Mouse (Mus musculus): ENCODE data around the gene 2310011J03Rik. TPM values are rescaled to one million over a fixed set of nuclear protein-coding genes. Genes with fewer than 3 reads are reported as not detected.

Gene 2310011J03Rik
- total RNA-seq, 2 experiments from 2014 or later: 17.8 to 27.4 TPM

DNA sequence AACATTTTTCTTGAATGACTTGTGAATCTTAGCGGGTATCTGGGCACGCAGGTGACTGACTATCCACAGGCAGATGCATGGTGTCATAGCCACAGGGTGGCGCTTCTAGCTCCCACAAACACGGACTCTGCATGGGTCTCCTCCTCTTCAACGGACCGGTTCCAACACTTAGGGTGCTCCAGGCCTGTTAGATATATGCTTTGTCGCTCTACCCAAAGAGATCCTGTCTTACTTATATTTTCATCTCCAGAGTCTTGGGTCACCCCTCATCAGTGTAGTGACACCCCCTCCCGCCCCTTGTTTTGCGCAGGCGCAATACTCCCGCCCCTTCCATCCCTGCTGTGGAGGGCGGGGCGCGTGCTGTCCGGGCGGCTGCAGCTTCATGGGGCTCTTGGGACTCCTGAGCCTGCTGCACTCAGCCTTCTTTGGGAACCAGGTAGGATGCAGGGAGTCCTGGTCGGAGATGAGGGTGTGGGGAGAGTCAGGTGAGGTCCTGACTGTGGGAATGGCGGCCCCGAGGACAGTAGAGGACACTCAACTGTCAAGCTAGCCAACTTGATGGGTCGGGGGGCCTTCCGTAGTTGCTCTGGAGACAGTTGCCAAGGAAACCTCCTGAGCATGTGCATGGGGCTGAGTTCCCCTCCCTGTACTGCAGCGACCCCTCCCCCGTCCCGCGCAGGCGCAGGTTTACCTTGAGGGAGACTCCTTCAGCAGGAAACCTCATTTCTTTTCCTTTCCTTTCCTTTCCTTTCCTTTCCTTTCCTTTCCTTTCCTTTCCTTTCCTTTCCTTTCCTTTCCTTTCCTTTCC lies 24.5 kb downstream of the 2310011J03Rik start, which contains the start of gene Apc2:
TSS of gene Apc2 (plus strand) at position 360 of the 808 bp plus-strand sequence.
- peak; percentile 50 for ATAC-seq (ENCODE audit: poor library complexity, severe bottlenecking)

DNA sequence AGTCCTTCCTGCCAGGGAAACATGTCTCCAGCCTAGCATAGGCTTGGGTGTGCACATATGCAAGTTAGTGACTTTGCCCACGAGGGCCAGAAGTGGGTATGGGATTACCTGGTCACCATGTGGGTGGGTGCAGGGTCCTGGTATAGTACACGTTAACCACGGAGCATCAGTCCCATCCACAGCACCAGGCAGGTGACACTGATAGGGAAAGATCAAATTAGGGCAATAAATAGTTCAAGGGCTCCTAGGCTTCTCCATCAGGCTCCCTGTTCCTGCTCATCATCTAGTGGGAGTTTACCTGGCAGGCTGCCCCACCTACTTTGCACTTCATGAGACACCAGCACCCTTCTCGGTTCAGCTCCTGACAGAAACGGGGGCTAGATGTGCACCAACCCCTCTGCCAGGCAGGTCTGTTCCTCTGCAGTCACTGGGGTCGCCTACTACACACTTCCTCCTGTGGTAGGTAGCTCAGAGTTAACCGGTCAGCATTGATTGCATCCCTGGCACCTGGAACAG lies 25.5 kb downstream of the 2310011J03Rik start:
- ATAC-seq (ENCODE audit: poor library complexity, severe bottlenecking): no peak

DNA sequence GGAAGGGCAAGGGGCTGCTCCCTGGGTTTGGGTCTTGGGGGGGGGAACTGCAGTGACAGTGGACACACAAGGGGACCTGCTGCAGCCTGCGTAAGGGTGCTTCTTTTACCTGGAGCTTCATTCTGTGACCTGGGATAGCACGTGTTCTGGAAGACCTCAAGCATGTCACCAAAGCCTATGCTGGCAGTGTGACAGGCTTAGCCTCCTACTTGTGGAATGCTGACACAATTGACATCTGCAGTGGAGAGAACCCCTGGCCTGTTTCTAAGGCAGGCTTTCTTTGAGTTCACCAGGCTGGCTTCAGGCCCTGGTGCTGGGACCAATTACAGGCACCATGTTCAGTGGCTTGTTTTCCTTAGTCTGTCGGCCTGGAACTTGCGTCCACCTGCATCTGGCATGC lies 26.0 kb downstream of the 2310011J03Rik start:
- ATAC-seq (ENCODE audit: poor library complexity, severe bottlenecking): no peak

DNA sequence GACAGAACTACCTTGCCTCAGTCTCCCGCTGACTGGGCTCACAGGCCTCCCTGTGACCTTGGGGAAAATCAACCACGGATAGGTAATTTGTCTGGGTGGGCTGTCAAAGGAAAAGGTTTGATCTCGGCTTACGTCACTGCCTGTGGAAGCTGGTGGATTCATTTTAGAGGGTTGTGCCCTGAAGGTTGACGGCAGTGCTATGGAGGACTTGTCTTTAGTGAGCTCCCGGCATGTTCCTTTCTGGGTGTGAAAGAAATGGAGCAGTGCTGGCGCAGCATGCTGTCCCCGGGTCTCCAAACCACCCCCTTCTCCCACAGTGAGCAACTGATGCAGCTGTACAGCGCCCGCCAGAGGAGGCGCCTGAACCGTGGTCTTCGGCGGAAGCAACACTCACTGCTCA lies 27.0 kb downstream of the 2310011J03Rik start:
- no peak for ATAC-seq (ENCODE audit: poor library complexity, severe bottlenecking)

DNA sequence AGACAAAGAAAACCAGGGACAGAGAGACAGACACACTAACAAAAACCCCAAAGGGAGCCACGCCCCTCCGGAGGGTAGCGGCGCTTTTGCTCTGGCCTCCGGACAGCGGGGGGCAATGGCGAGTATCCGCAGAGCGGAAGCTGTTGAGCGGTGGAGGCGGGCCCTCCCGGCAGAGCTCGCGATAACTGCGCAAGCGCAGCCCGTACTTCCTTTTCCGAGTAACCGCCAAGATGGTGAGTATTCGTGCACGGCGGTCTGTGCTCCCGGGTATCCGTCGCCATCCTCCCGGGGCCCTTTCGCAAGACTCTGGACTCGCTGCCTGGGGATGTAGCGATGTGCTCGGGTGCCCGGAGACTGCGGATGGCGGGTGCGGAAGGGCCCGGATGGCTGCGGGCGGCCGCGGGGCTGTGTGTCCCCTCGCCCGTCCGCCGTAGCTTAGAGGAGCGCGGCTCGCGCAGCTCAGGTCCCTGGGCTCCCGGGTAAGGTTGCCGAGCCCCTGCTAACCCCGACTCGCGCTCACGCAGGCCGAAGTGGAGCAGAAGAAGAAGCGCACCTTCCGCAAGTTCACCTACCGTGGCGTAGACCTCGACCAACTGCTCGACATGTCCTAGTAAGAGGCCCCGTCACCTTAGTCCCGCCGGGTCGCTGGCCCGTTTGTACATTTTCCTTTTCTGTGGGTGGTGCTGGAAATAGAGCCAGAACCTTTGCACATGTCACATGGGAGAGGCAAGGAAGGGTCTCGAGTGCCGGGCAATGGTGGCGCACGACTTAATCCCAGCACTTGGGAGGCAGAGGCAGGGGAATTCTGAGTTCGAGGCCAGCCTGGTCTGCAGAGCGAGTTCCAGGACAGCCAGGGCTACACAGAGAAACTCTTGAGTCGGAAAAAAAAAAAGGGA lies 27.8 kb downstream of the 2310011J03Rik start, which contains the start of gene Rps15:
TSS of gene Rps15 (plus strand) at position 203 of the 896 bp plus-strand sequence.
- ATAC-seq (ENCODE audit: poor library complexity, severe bottlenecking): peak; percentile 94

DNA sequence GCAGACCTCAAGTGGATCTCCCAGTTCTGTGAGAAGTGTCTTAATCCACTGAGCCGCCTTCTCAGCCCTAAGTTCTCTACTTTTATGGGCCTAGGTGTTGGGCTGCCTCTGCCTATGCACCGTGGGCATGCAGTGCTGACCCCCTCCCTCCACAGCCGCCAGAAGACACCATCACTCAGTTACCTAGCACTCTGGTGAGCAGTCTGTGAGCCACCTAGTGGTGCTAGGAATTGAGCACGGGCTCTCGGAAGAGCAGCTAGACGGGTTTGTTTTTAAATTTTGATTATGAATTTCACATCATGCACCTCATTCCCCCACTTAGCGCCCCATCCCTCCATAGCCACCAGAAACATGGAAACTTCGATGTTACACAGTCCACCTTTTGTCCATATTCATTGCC lies 31.7 kb downstream of the 2310011J03Rik start:
- ATAC-seq (ENCODE audit: poor library complexity, severe bottlenecking): no peak

DNA sequence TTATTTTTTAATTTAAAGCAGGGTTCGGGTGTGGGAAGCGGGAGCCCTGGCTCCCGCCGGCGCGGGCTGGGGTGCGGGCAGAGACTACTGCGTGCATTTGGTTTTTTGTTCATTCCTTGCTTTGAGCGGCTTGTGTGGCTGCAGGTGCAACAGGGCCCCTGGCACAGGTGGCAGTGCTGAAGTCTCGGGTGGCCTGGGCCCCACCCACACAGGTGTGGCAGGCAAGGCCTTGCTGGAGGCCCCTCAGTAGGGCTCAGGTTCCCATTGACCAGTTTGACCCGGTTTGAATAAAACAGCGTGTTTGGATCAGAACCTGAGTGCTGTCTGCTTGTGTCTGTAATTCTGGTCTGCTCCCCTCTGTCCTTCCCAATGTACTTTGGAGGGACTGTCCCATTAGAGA lies 32.2 kb downstream of the 2310011J03Rik start:
- no peak for ATAC-seq (ENCODE audit: poor library complexity, severe bottlenecking)

DNA sequence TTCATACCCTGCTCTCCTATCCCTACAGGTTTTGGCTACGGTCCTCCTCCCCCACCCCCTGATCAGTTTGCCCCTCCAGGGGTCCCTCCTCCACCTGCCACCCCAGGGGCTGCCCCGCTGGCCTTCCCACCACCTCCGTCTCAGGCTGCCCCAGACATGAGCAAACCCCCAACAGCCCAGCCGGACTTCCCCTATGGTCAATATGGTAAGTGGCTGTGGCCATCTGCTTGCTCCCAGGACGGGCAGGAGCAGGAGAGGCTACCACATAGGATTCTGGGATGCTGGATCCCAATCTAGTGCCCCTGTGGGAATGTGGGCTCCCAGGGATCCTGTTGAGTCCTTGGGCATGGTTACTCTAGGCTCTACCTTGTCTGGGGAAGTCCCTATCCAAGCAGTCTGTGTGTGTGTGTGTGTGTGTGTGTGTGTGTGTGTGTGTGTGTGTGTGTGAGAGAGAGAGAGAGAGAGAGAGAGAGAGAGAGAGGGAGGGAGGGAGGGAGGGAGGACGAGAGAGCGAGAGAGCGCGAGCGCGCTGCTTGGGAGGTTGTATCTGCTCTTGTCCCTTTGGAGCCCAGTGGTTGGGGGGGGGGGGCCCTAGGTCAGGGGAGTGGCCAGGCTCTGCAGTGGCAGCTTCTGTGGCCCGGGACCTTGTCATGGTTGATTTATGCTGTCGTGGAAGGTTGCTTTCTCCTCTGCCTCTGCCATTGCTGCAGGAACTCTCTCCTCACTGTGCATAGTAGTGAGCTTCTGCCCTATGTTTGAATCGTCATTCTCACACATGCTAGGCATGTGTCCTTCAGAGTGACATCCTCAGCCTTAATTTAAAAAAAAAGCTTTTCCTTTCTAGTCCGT lies 34.9 kb downstream of the 2310011J03Rik start:
- ATAC-seq (ENCODE audit: poor library complexity, severe bottlenecking): no peak

DNA sequence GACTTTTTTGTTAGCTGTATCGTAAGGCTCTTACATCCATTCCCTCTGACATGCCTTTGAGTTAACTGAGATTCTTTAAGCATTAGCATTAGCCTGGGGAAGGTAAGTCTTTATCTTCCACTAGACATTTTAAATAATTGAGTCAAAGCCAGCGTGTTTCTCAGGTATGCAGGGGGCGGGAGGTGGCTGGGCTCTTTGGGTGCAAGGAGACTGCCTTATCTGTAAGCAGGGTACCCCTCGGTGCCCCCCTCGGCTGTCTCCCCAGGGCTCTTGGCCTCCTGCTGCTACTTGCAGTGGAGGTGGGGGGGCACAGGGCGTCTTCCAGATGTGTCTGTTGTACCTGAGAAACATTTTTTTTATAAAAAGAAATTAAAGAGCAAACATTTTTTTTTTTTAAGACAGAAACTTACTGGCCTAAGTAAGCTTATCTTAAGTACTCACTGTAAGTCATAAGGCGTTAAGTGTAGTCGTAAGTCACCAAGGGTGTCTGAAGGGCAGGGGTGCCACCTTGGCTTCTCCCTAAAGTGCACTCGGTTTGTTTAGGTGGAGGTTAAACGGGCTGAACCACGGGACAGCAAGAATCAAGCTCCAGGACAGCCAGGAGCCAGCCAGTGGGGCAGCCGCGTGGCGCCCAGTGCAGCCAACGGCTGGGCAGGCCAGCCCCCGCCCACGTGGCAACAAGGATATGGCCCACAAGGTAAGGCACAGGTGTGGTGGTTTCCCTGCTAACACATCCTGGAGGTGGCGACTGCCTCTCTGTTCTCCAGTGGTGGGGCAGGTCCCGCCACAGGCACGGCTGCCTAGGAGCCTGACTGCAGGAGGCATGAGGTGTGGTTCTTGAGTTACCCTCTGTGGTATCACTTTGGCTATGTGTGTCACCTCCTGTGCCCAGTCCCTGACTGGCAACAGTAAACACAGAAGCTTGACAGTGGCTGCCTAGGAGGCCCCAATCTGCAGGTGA lies 37.6 kb downstream of the 2310011J03Rik start:
- ATAC-seq (ENCODE audit: poor library complexity, severe bottlenecking): no peak

DNA sequence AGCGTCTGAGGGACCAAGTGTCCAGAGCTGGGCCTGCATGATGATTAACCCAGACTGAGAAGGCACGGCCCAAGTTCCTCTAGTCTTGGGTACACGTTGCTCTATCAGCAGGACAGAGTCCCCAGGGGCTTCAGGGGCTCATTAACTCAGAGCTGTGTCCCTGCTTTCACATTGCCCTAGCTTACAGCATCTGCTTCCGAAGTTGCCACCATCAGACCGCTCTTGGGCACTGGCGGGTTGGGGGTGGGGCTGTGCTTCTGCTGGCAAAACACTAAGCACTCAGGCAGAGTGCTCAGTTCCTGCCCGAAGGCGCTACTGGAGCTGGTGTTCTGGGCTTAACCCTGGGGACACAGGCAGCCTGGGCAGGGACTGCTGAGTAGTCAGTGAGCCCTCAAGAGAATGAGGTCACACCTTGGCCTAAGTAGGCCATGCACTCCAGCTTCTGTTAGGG lies 38.4 kb downstream of the 2310011J03Rik start:
- peak; percentile 65 for ATAC-seq (ENCODE audit: poor library complexity, severe bottlenecking)

DNA sequence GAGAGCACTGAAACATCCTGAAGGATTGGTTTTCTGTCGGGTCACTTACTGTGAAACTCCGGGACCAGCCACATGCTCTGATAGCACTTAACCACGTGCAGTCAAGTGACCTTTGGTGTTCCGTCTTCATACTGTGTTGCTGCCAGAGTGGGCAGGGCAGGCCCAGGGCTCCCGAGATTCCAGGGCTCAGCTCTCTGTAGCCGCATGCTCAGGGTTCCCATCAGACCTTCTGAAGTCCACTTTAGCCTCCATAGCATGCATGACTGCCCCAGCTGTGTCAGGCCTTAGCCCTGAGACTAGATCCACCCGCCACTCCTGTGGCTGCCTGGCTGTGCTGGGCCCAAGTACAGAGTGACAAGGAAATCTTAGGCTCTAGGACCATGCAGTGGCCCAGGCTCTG lies 39.0 kb downstream of the 2310011J03Rik start:
- ATAC-seq (ENCODE audit: poor library complexity, severe bottlenecking): no peak

DNA sequence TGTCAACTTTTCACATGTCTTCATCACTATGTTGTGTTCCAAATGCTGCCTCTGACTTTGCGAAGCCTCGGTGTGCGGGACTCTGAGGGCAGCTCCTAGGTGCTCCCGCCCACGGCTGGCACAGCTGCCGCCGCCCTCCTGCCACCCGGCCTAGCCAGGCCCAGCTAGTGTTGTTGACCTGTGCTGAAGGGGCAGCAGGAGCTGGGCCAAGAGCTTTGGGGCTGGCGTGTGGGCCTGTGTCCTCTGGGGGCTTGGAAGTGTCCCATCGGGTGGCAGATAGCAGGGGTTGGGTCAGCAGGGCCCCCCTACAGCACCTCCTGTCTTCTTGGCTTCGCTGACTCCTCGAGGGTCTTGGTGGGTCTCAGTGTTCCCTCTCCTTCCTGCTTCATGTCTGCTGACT lies 41.1 kb downstream of the 2310011J03Rik start:
- ATAC-seq (ENCODE audit: poor library complexity, severe bottlenecking): no peak

DNA sequence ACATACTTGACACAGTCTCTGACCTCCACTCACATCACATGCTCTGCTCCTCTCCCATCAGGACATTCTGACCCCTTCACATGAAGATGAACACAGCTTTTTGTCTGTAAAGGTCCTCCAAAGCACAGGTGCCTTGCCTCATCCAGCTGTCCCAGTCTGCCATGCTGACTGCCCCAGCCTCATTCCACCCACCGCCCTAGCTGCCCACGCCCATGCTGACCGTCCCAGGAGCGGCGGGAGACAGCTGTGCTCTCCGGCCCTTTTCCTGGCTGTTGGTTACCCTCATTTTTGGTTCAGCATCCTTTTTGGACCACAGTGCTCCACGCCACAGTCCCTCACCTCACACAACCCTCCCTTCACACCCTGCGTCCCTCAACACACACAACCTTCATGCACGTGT lies 41.9 kb downstream of the 2310011J03Rik start:
- ATAC-seq (ENCODE audit: poor library complexity, severe bottlenecking): no peak

DNA sequence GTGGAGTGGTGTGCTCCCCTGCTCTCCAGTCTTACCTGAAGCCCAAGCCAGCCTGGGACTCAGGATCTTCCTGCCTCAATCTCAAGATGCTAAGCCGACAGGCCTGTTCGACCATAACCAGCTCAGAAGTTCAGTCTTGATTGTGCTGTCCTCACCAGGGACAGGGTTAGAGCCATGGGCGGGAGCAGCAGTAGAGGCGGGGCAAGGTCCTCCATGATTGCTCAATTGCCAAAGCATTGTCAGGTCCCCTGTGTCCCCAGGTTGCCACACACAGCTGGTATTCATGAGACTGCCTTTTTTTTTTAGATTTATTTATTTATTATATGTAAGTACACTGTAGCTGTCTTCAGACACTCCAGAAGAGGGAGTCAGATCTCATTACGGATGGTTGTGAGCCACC lies 44.1 kb downstream of the 2310011J03Rik start:
- ATAC-seq (ENCODE audit: poor library complexity, severe bottlenecking): no peak

DNA sequence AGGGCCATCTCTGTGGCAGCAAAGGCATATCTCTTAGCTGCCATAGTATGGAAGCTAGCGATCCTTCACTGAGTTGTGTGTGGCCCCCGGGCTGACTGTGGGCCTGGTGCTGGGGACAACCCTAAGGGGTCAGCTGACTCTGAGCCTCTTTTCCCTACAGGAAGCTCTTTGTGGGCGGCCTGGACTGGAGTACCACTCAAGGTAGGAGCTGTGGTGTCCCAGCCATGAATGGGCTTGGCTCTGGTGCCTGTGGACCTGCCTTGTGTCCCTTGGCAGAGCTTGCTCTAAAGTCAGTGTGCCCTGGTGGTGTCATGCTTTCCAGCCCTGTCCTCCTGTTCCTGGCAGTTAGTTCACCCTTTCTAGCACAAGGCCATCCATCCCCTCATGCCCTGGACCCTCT lies 46.5 kb downstream of the 2310011J03Rik start:
- ATAC-seq (ENCODE audit: poor library complexity, severe bottlenecking): no peak

DNA sequence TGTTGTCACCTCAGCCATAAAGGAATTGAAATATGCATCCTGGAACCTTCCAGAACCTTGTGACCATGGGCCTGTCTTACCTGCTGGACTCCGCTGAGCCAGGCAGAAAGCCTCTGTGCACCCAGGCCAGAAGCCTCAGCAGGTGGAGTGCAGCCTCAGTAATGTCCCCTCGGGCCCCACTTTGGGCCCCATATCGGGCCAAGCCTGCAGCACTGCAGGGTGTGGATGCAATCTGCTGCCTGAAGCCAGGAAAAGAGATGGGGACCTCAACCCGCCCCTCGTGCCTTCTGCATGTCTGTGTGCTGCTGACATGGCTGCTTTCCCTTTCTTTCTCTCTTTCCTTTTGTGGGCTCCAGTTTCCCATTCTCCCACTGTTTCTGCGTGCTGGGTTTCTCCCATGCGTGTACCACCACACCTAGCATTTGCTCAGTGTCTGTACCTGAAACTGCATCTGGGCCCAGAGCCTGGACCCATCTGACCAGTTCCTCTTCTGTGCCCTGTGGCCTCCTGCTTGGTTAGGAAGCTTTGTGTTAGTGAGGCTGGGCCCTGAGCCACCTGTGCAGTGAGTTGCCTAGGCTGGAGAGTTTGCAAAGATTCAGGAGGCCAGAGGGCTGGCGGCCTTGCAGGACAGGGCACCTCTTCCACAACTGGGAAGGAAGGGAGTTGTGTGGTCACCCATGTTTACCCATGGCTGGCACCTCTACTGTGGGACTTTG lies 48.3 kb downstream of the 2310011J03Rik start:
- peak; percentile 24; the same call in 1 of the 2 replicates for ATAC-seq (ENCODE audit: poor library complexity, severe bottlenecking)

DNA sequence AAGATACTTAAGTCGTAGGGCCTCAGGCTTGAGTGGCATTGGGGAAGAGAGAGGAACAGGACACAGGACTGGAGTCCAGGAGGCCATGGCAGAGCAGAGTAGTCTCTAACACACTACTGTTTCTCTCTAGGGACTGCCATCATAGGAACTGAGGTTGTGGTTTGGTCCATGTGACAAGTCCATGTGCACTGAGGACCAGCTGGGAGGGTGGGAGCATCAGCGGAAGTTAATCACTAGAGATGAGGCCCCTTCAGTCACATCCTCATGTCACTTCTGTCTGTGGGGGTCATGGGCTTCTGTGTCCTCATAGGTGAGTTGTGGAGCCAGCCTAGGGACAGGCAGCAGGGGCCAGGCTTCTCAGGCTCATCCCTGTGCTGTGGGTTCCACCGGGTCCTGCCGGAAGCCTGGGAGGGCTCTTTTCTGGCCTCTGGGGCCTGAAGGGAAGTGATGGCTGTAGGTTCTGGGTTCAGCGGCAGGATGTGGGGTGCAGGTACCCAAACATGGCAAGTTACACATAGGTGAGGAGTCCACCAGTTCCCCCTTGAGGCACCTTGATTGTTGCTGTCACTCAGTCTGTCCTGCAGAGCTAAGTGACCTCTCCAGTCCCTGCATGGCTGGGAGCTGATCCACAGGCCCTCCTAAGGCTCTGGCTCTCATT lies 49.0 kb downstream of the 2310011J03Rik start:
- ATAC-seq (ENCODE audit: poor library complexity, severe bottlenecking): peak; percentile 25; the same call in 1 of the 2 replicates

DNA sequence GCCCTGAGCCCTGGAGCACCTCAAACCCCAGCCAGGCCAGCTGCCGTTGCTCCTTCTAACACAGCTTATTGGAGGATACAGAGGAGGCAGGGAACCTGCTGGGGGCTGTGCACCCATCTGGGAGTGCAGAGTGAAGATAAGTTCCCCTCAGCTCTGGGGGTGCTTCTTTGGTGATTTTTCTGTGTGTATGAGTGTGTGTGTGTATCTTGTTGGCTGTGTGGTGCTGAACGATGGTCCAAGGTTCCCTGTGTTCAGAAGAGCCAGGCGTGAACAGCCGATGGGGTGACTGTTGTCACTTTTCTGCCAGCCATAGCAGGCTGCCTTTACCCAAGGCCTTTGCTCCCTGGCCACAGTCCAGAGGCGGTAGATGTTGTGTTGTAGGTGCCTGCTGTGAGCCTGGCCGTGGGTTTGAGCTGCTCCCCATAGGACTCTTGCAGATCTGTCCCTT lies 49.6 kb downstream of the 2310011J03Rik start:
- ATAC-seq (ENCODE audit: poor library complexity, severe bottlenecking): no peak
